Mouse (Mus musculus) midbrain, embryonic 11.5 days (tissue): ENCODE results near the gene Zcchc14. TPM values are rescaled to one million over a fixed set of nuclear protein-coding genes. Genes with fewer than 3 reads are reported as not detected.
"Not testable (repeated sequence)": the region's sequence is repeated elsewhere in the genome, so short reads cannot be mapped to it uniquely, and the experiment has no call there.

Experiments used
- ATAC-seq: fragments of 200-750 bp; cut with Nextera tagmentation; 2 replicates; pipeline ENCODE4 v1.8.0; 2017; ENCODE audit warnings: moderate TSS enrichment, moderate library complexity; ENCODE audit not compliant: low FRiP score
- DNase-seq: peaks from one replicate; pipeline ENCODE4 v3.0.0; 2015; ENCODE audit warnings: low spot score; ENCODE audit errors: missing footprints
- H3K27ac ChIP-seq: fragments of 300-500 bp; sonication (generic); 2 replicates; pipeline ENCODE4 v1.5.1; 2014; ENCODE audit warnings: low read depth, low read length
- H3K27me3 ChIP-seq: fragments of 300-500 bp; sonication (generic); 2 replicates; pipeline ENCODE4 v1.6.1; 2014; ENCODE audit warnings: mild to moderate bottlenecking, low read length, moderate library complexity, mixed read lengths; ENCODE audit not compliant: control insufficient read depth, insufficient read depth
- H3K36me3 ChIP-seq: fragments of 300-500 bp; sonication (generic); 2 replicates; pipeline ENCODE4 v1.6.1; 2014; ENCODE audit warnings: mild to moderate bottlenecking, low read length, moderate library complexity, mixed read lengths; ENCODE audit not compliant: control insufficient read depth, insufficient read depth
- H3K4me1 ChIP-seq: fragments of 300-500 bp; sonication (generic); 2 replicates; pipeline ENCODE4 v1.6.1; 2014; ENCODE audit warnings: low read length; ENCODE audit not compliant: control insufficient read depth, insufficient read depth
- H3K4me2 ChIP-seq: fragments of 300-500 bp; sonication (generic); 2 replicates; pipeline ENCODE4 v1.6.1; 2014; ENCODE audit warnings: mild to moderate bottlenecking, moderate library complexity
- H3K4me3 ChIP-seq: fragments of 300-500 bp; sonication (generic); 2 replicates; pipeline ENCODE4 v1.5.1; 2014; ENCODE audit warnings: low read depth, low read length
- H3K9ac ChIP-seq: fragments of 300-500 bp; sonication (generic); 2 replicates; pipeline ENCODE4 v1.6.1; 2014; ENCODE audit warnings: low read length
- H3K9me3 ChIP-seq: fragments of 300-500 bp; sonication (generic); 2 replicates; pipeline ENCODE4 v1.6.1; 2016; ENCODE audit warnings: low read length; ENCODE audit not compliant: control insufficient read depth
- WGBS: fragments of 180-500 bp; shearing (Covaris S2); extraction: QIAGEN DNeasy Blood & Tissue Kit; methylation state at CpG from one replicate; pipeline ENCODE4 v1.1.7; 2014; 5-methylcytosine and 5-hydroxymethylcytosine counted together
- polyA plus RNA-seq: library from polyadenylated mRNA; unstranded; fragments of >200 nt; fragmentation: Nextera tagmentation; extraction: Ambion mirVana; gene quantifications from 2 replicates; pipeline ENCODE4 v1.2.1, GENCODE M21; 2014

Gene Zcchc14
- polyA plus RNA-seq, 1 experiment from 2014 or later, result 22.7 TPM

- H3K4me3 ChIP-seq, result no peak overlapping the region
- H3K9me3 ChIP-seq, result no peaks in the 10 kb centered on the region
- no peak overlapping the region for H3K4me2 ChIP-seq
- DNase-seq (no peak), ATAC-seq (no peak)
- H3K9ac ChIP-seq, result no peak overlapping the region
- no peaks in the 10 kb centered on the region for H3K27me3 ChIP-seq
- 67% methylated on average over 4 of the region's 4 CpGs for WGBS
- no peak overlapping the region for H3K27ac ChIP-seq
- H3K36me3 ChIP-seq, result no peaks in the 10 kb centered on the region
- 0 out of 2 replicates have a peak, but pooled peaks cover 2% of the 10 kb centered on the region for H3K4me1 ChIP-seq
Observed at GRCm38 (mm10) chr8:121673153-121673552, 20.5 kb upstream of the Zcchc14 start.

GRCm38 (mm10) chr8:121669208-121669607, 16.5 kb upstream of the Zcchc14 start:
- Histone ChIP-seq H3K9ac (0 out of 2 replicates have a peak overlapping the region, but pooled peaks have one; percentile 27), H3K27me3 (no peaks in the 10 kb centered on the region), H3K4me1 (peaks cover 11% of the 10 kb centered on the region; the same call in 1 of the 2 replicates), H3K9me3 (no peaks in the 10 kb centered on the region), H3K4me3 (no peak overlapping the region), H3K36me3 (no peaks in the 10 kb centered on the region), H3K27ac (no peak overlapping the region), H3K4me2 (no peak overlapping the region)
- no peak for ATAC-seq
- WGBS, result 26% methylated on average over 8 of the region's 8 CpGs
- no peak for DNase-seq

GRCm38 (mm10) chr8:121668553-121668952, 15.9 kb upstream of the Zcchc14 start:
- Histone ChIP-seq H3K4me3 (no peak overlapping the region), H3K4me2 (no peak overlapping the region), H3K9me3 (no peaks in the 10 kb centered on the region), H3K36me3 (no peaks in the 10 kb centered on the region), H3K27ac (no peak overlapping the region), H3K27me3 (no peaks in the 10 kb centered on the region), H3K4me1 (peaks cover 11% of the 10 kb centered on the region; the same call in 1 of the 2 replicates), H3K9ac (no peak overlapping the region)
- no peak for DNase-seq
- ATAC-seq, result no peak
- 48% methylated on average over 6 of the region's 6 CpGs for WGBS

GRCm38 (mm10) chr8:121667936-121668500, 15.3 kb upstream of the Zcchc14 start:
- H3K27me3 ChIP-seq, H3K9me3 ChIP-seq, DNase-seq, H3K4me2 ChIP-seq, H3K4me3 ChIP-seq, H3K27ac ChIP-seq, H3K9ac ChIP-seq, ATAC-seq, H3K36me3 ChIP-seq: not testable (repeated sequence)
- H3K4me1 ChIP-seq, result peaks cover 11% of the 10 kb centered on the region; the same call in 1 of the 2 replicates
- WGBS, result 75% methylated on average over 9 of the region's 9 CpGs

- H3K4me2 ChIP-seq, result peak overlapping the region; percentile 22
- H3K9ac ChIP-seq, result peak overlapping the region; percentile 46
- peak overlapping the region; percentile 0; the same call in 1 of the 2 replicates for H3K4me3 ChIP-seq
- 3% methylated on average over 16 of the region's 16 CpGs for WGBS
- H3K27ac ChIP-seq, result peak overlapping the region; percentile 69
- H3K36me3 ChIP-seq, result no peaks in the 10 kb centered on the region
- no peaks in the 10 kb centered on the region for H3K9me3 ChIP-seq
- H3K4me1 ChIP-seq, result peaks cover 11% of the 10 kb centered on the region; the same call in 1 of the 2 replicates
- no peaks in the 10 kb centered on the region for H3K27me3 ChIP-seq
- DNase-seq, result peak; percentile 94
- peak; percentile 83 for ATAC-seq
Observed at GRCm38 (mm10) chr8:121665329-121665728, 12.6 kb upstream of the Zcchc14 start.

- Histone ChIP-seq H3K4me1 (peaks cover 9% of the 10 kb centered on the region; the same call in 1 of the 2 replicates), H3K36me3 (no peaks in the 10 kb centered on the region), H3K27ac (no peak overlapping the region), H3K27me3 (no peaks in the 10 kb centered on the region), H3K4me3 (no peak overlapping the region), H3K9me3 (no peaks in the 10 kb centered on the region), H3K4me2 (no peak overlapping the region), H3K9ac (no peak overlapping the region)
- WGBS, result 95% methylated on average over 12 of the region's 12 CpGs
- no peak for ATAC-seq
- no peak for DNase-seq
Observed at GRCm38 (mm10) chr8:121663101-121663500, 10.4 kb upstream of the Zcchc14 start.

GRCm38 (mm10) chr8:121661631-121662357, 9.1 kb upstream of the Zcchc14 start:
- no peak for ATAC-seq
- Histone ChIP-seq H3K36me3 (no peaks in the 10 kb centered on the region), H3K27ac (no peak overlapping the region)

GRCm38 (mm10) chr8:121660602-121661001, 7.9 kb upstream of the Zcchc14 start:
- no peak overlapping the region for H3K4me3 ChIP-seq
- no peaks in the 10 kb centered on the region for H3K9me3 ChIP-seq
- H3K9ac ChIP-seq, result no peak overlapping the region
- H3K36me3 ChIP-seq, result no peaks in the 10 kb centered on the region
- 85% methylated on average over 15 of the region's 15 CpGs for WGBS
- H3K4me1 ChIP-seq, result peaks cover 7% of the 10 kb centered on the region; the same call in 1 of the 2 replicates
- no peak overlapping the region for H3K27ac ChIP-seq
- H3K27me3 ChIP-seq, result no peaks in the 10 kb centered on the region
- DNase-seq (no peak), ATAC-seq (no peak)
- H3K4me2 ChIP-seq, result no peak overlapping the region

More at GRCm38 (mm10) chr8:121661631-121662357, 9.1 kb upstream of the Zcchc14 start:
- Histone ChIP-seq H3K9me3 (no peaks in the 10 kb centered on the region), H3K4me2 (no peak overlapping the region), H3K4me1 (peaks cover 9% of the 10 kb centered on the region; the same call in 1 of the 2 replicates), H3K9ac (no peak overlapping the region), H3K27me3 (no peaks in the 10 kb centered on the region), H3K4me3 (no peak overlapping the region)
- 87% methylated on average over 18 of the region's 18 CpGs for WGBS
- no peak for DNase-seq

- Histone ChIP-seq H3K36me3 (no peaks in the 10 kb centered on the region), H3K9ac (no peak overlapping the region), H3K9me3 (no peaks in the 10 kb centered on the region), H3K27me3 (no peaks in the 10 kb centered on the region), H3K4me2 (no peak overlapping the region), H3K4me3 (no peak overlapping the region), H3K4me1 (peaks cover 25% of the 10 kb centered on the region), H3K27ac (no peak overlapping the region)
- DNase-seq (no peak), ATAC-seq (no peak)
- WGBS, result 76% methylated on average over 14 of the region's 14 CpGs
Observed at GRCm38 (mm10) chr8:121654966-121655494, 2.3 kb upstream of the Zcchc14 start.
